7 mouse cellular contexts compared by ENCODE assay signal in genomic region chr16:17561128-17561750, GRCm38 (mm10). TPM values are rescaled to one million over a fixed set of nuclear protein-coding genes. Genes with fewer than 3 reads are reported as not detected.
DNase-seq lines count a peak whose midpoint lies in the region; ATAC-seq lines count a peak whose summit lies in the region.

Gene Lrrc74b (minus strand): TSS chr16:17561247.

- peak within 1 kb of the TSS; percentile 65 for H3K27ac ChIP-seq in intestine, embryonic 16.5 days (ENCODE audit: low read length)

- peak; percentile 76 for ATAC-seq in intestine, embryonic 16.5 days

- H3K4me2 ChIP-seq in intestine, embryonic 16.5 days (ENCODE audit: low read depth, low read length), result peak within 1 kb of the TSS; percentile 68

- WGBS in intestine, embryonic 16.5 days, result 3% methylated on average over 22 of the region's 22 CpGs

- H3K36me3 ChIP-seq in intestine, embryonic 16.5 days (ENCODE audit: control insufficient read depth, insufficient read depth, low read length), result no peaks in the 10 kb centered on the region

- peak within 1 kb of the TSS; percentile 33 for H3K4me3 ChIP-seq in intestine, embryonic 16.5 days (ENCODE audit: low read length)

- no peaks in the 10 kb centered on the region for H3K9me3 ChIP-seq in intestine, embryonic 16.5 days (ENCODE audit: control insufficient read depth, low read length)

- peak; percentile 53 for DNase-seq in WW6 (ENCODE audit: low read depth, low spot score)
- DNase-seq in embryo, embryonic 10.5 days (ENCODE audit: low spot score), result peak; percentile 89
- peak; percentile 98 for DNase-seq in heart, adult 11 months
- DNase-seq in lung, adult 18-20 months, result peak; percentile 86 to 91
- peak; percentile 71 for DNase-seq in ovary, postnatal 14 days (ENCODE audit: low spot score)
- DNase-seq in frontal cortex, adult 2 months (ENCODE audit: extremely low spot score in 1 of 2, low spot score in 1 of 2), result no peak

- H3K27me3 ChIP-seq in intestine, embryonic 16.5 days (replicated peaks; ENCODE audit: control insufficient read depth, insufficient read depth, low read length), result no peaks in the 10 kb centered on the region

- peaks cover 35% of the 10 kb centered on the region for H3K4me1 ChIP-seq in intestine, embryonic 16.5 days (ENCODE audit: control insufficient read depth, insufficient read depth, low read length)

- peak within 1 kb of the TSS; percentile 52 for H3K9ac ChIP-seq in intestine, embryonic 16.5 days (ENCODE audit: low read depth, low read length)

RNA-seq across cellular contexts. Expression of gene Lrrc74b, which starts in this region (rescaled TPM):
- polyA plus RNA-seq in intestine, embryonic 16.5 days (2015; fragmentation: Nextera tagmentation; extraction: Ambion mirVana), result 0.17 and 0.31 TPM in 2 replicates
- 0.69 and 0.88 TPM in 2 replicates for polyA plus RNA-seq in frontal cortex, adult 2 months (2012; rRNA removed)

Comparison
In these comparisons a context has a peak if more than half of its experiments do, and no peak if none do; other contexts are left out.
1. Peak in ATAC-seq, H3K4me3 ChIP-seq, H3K27ac ChIP-seq, H3K9ac ChIP-seq and H3K4me2 ChIP-seq in intestine, embryonic 16.5 days; RNA of the gene not detected or under 1 TPM.
2. DNase-seq: peak in WW6 (single experiment), embryo, embryonic 10.5 days (single experiment), heart, adult 11 months (single experiment), lung, adult 18-20 months (2 of 2) and ovary, postnatal 14 days (single experiment); none in frontal cortex, adult 2 months (0 of 2).